Mouse (Mus musculus): ENCODE results near the gene Lrp1. TPM values are rescaled to one million over a fixed set of nuclear protein-coding genes. Genes with fewer than 3 reads are reported as not detected.

Gene Lrp1
- polyA plus RNA-seq, 1 experiment from 2014 or later: 55.5 TPM

DNA sequence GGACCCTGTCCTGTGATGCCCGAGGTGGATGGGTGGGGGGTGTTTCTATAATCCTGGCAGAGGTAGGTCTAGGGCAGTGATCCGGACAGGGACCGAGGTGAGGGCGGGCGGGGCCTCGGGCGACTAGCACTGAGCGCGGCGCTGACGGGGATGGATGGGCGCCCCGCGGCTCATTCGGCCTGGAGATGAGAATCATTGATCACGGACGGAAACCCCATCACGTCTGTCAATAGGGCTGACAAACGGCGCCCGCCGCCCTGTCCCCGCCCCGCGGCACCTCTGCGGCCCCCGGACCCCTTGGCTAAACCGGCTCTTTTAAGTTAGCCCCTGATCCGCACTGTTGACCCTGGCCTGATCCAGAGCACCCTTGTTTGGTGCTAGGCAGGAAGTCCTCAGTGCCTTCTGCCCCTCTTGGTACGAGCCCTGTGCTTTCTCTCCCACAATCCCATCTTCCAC is 86.0 kb downstream of the Lrp1 start:
- no peak overlapping the region for H3K9ac ChIP-seq (replicated peaks; ENCODE audit: low read length)
- ATAC-seq (replicated peaks; ENCODE audit: insufficient number of reproducible peaks, low FRiP score, low TSS enrichment, low read depth) (no peak), DNase-seq (ENCODE audit: low spot score) (no peak)
- peaks cover 66% of the 10 kb centered on the region for H3K27me3 ChIP-seq (ENCODE audit: control insufficient read depth, insufficient read depth, low read length)
- H3K4me2 ChIP-seq (ENCODE audit: low read depth, low read length): peak overlapping the region; percentile 87
- WGBS: under 1% methylated on average over 26 of the region's 30 CpGs
- H3K4me1 ChIP-seq (ENCODE audit: control insufficient read depth, insufficient read depth, low read length): peaks cover 12% of the 10 kb centered on the region
- peak overlapping the region; percentile 42 for H3K4me3 ChIP-seq (ENCODE audit: low read depth, low read length)
- no peaks in the 10 kb centered on the region for H3K36me3 ChIP-seq (replicated peaks; ENCODE audit: control insufficient read depth, insufficient read depth, low read depth, low read length)
- H3K9me3 ChIP-seq (replicated peaks; ENCODE audit: control insufficient read depth, low read length): no peaks in the 10 kb centered on the region
- H3K27ac ChIP-seq (replicated peaks; ENCODE audit: low read depth, low read length): no peak overlapping the region

DNA sequence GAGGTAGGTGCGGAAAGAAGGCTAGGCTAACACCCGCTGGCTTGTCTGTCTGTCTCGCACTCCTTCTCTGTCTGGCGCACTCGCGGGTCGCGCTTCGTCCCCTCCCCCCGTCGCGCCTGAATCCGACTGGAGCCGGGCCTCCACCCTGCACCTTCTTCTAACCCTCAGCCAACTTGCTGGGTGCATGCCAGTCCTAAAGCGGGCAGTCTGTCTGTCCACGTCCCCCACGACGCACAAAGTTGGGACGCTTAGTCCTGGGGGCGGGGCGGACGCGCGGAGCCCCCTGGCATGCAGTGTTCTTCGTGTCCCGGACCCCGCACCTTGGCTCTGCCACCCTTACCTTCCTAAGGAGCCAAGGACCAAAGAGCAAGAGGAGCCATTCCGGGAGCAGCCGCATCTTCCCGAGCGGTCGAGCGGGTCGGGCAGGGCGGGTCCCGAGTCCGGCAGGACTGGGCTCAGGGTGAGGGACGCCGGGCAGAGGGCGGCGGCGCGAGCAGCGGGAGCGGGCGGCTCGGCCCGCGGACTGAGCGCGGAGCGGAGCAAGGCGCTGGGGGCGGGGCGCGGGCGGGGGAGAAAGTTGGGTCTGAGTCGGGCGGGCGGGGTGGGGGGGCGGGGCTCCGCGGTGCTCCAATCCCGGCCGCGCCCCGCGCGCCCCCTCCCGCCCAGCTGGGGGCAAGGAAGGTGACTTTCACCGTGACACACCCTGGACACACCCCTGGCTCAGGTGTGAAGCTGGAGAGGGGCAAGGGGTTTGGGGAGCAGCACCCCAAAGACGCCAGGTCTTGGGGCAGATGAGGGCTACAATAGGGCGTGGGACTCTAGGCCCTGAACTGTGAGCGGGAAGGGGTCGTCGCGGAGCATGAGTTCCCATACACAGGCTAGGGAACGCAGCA is 86.7 kb downstream of the Lrp1 start, which contains the start of gene Nxph4:
Nxph4 (minus strand) TSS at position 524 of the 893 bp plus-strand sequence.
- H3K27ac ChIP-seq (replicated peaks; ENCODE audit: low read depth, low read length): no peak within 1 kb of the TSS
- peak within 1 kb of the TSS; percentile 37 for H3K9ac ChIP-seq (replicated peaks; ENCODE audit: low read length)
- peak within 1 kb of the TSS; percentile 87 for H3K4me2 ChIP-seq (ENCODE audit: low read depth, low read length)
- ATAC-seq (replicated peaks; ENCODE audit: insufficient number of reproducible peaks, low FRiP score, low TSS enrichment, low read depth): no peak
- under 1% methylated on average over 57 of the region's 78 CpGs for WGBS
- H3K4me3 ChIP-seq (ENCODE audit: low read depth, low read length): peak within 1 kb of the TSS; percentile 42
- peaks cover 73% of the 10 kb centered on the region for H3K27me3 ChIP-seq (ENCODE audit: control insufficient read depth, insufficient read depth, low read length)
- H3K9me3 ChIP-seq (replicated peaks; ENCODE audit: control insufficient read depth, low read length): no peaks in the 10 kb centered on the region
- no peaks in the 10 kb centered on the region for H3K36me3 ChIP-seq (replicated peaks; ENCODE audit: control insufficient read depth, insufficient read depth, low read depth, low read length)
- H3K4me1 ChIP-seq (ENCODE audit: control insufficient read depth, insufficient read depth, low read length): peaks cover 12% of the 10 kb centered on the region
- no peak for DNase-seq (ENCODE audit: low spot score)

DNA sequence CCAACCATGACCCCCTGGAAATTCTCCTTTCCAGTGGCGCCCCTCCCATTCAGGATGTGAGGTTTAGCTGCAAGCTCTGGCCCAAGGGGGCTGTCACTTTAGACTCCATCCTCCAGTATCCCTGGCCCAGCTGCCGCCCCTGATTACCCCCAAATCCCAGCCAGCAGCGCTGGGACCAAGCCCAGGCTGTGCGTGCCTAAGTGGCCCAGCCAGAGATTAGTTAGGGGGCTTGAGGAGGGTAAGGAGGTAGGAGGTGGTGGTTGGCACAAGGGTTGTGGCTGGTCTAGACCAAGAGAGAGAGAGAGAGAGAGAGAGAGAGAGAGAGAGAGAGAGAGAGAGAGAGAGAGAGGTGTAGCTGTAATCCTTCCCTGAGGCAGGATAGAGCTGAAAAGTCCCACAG is 89.4 kb downstream of the Lrp1 start:
- Histone ChIP-seq H3K9ac (replicated peaks; ENCODE audit: low read length) (no peak overlapping the region), H3K4me2 (ENCODE audit: low read depth, low read length) (no peak overlapping the region), H3K36me3 (replicated peaks; ENCODE audit: control insufficient read depth, insufficient read depth, low read depth, low read length) (no peaks in the 10 kb centered on the region), H3K9me3 (replicated peaks; ENCODE audit: control insufficient read depth, low read length) (no peaks in the 10 kb centered on the region), H3K4me3 (ENCODE audit: low read depth, low read length) (no peak overlapping the region), H3K4me1 (ENCODE audit: control insufficient read depth, insufficient read depth, low read length) (peaks cover 12% of the 10 kb centered on the region), H3K27me3 (ENCODE audit: control insufficient read depth, insufficient read depth, low read length) (peaks cover 99% of the 10 kb centered on the region), H3K27ac (replicated peaks; ENCODE audit: low read depth, low read length) (no peak overlapping the region)
- WGBS: 0% methylated on average over 4 of the region's 4 CpGs
- no peak for DNase-seq (ENCODE audit: low spot score)
- ATAC-seq (replicated peaks; ENCODE audit: insufficient number of reproducible peaks, low FRiP score, low TSS enrichment, low read depth): no peak

DNA sequence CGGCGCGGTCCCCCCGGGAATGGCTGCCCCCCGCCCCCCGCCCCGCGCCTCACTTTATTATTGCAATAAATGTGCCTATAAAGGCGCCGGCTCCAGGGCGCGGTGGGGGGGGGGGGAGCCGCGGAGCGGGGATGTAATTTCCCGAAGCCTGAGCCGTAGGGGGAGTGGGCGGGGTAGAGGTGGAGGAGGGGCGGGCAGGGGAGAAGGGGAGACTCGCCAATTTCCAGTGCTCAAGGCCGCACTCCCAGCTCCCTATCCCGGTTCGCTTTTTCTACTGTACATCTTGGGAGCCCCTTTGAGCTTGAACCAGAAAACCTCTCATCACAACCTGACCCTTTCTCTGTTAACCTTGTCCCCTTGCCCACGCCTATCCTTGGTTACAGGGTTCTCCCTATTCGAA is 90.0 kb downstream of the Lrp1 start:
- H3K4me3 ChIP-seq (ENCODE audit: low read depth, low read length): no peak overlapping the region
- no peaks in the 10 kb centered on the region for H3K36me3 ChIP-seq (replicated peaks; ENCODE audit: control insufficient read depth, insufficient read depth, low read depth, low read length)
- H3K4me1 ChIP-seq (ENCODE audit: control insufficient read depth, insufficient read depth, low read length): peaks cover 12% of the 10 kb centered on the region
- ATAC-seq (replicated peaks; ENCODE audit: insufficient number of reproducible peaks, low FRiP score, low TSS enrichment, low read depth) (no peak), DNase-seq (ENCODE audit: low spot score) (no peak)
- H3K27ac ChIP-seq (replicated peaks; ENCODE audit: low read depth, low read length): no peak overlapping the region
- peaks cover 100% of the 10 kb centered on the region for H3K27me3 ChIP-seq (ENCODE audit: control insufficient read depth, insufficient read depth, low read length)
- no peaks in the 10 kb centered on the region for H3K9me3 ChIP-seq (replicated peaks; ENCODE audit: control insufficient read depth, low read length)
- WGBS: 1% methylated on average over 17 of the region's 25 CpGs
- peak overlapping the region; percentile 27; the same call in 1 of the 2 replicates for H3K4me2 ChIP-seq (ENCODE audit: low read depth, low read length)
- no peak overlapping the region for H3K9ac ChIP-seq (replicated peaks; ENCODE audit: low read length)

DNA sequence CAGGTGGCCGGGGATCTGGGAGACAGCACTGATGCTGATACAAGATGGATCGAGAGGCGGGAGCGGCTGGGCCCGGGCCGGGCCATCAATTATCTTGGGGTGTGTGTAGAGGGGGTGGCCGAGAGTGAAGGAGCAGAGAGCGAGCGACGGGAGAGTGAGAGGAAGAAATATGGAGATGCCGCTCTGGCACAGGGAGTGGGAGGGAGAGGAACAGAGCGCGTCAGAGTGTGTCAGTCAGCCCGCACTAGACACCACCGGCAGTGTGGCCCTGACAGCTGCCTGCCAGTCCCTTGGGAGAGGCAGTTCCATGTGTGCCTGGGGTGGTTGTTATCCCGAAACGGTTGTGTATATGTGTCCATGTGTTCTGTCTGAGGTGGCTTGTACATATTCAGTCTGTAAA is 93.5 kb downstream of the Lrp1 start:
- Histone ChIP-seq H3K27me3 (ENCODE audit: control insufficient read depth, insufficient read depth, low read length) (peaks cover 82% of the 10 kb centered on the region), H3K4me1 (ENCODE audit: control insufficient read depth, insufficient read depth, low read length) (peaks cover 13% of the 10 kb centered on the region; the same call in 1 of the 2 replicates), H3K4me3 (ENCODE audit: low read depth, low read length) (no peak overlapping the region), H3K27ac (replicated peaks; ENCODE audit: low read depth, low read length) (no peak overlapping the region), H3K4me2 (ENCODE audit: low read depth, low read length) (no peak overlapping the region), H3K9me3 (replicated peaks; ENCODE audit: control insufficient read depth, low read length) (no peaks in the 10 kb centered on the region), H3K9ac (replicated peaks; ENCODE audit: low read length) (no peak overlapping the region), H3K36me3 (replicated peaks; ENCODE audit: control insufficient read depth, insufficient read depth, low read depth, low read length) (no peaks in the 10 kb centered on the region)
- ATAC-seq (replicated peaks; ENCODE audit: insufficient number of reproducible peaks, low FRiP score, low TSS enrichment, low read depth) (no peak), DNase-seq (ENCODE audit: low spot score) (no peak)
- 2% methylated on average over 17 of the region's 17 CpGs for WGBS

DNA sequence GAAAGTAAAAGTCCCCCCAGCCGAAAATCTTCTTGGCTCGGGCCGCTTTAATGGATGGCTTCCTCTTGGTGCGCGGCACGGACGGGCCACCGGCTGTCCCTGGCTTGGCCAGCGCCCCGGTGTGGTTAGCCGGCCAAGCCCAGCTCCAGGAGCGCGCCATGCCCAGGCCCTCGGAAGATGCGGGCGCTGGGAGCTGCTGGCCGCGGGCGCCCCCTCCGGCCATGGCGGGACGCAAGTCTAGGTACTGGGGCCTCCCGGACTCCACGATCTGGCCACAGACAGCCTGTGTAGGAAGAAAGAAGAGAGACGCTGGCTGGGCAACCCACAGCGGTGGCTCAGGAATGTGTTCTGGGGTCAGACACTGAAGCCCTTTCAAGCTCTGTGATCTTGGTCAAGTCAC is 94.3 kb downstream of the Lrp1 start:
- ATAC-seq (replicated peaks; ENCODE audit: insufficient number of reproducible peaks, low FRiP score, low TSS enrichment, low read depth): no peak

DNA sequence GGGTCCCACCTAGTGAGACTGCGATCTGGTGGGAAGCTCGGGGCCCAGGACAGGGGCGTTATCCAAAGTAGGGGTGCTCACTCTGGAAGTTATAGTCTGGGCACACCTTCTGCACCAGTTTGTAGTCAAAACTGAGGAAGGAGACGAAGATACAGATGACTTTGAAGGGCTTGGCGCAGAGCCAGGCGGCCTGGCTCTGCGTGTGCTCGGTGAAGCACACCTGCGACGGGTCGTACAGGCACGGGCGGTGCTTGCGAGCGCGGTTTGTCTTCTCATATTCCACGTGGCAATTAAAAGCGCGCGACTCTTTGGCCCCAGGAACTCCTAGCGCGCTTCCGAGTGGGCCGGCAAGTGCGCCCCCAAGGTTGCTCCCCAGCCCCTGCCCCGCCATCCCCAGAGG is 94.9 kb downstream of the Lrp1 start:
- WGBS: 1% methylated on average over 26 of the region's 26 CpGs
- Histone ChIP-seq H3K4me2 (ENCODE audit: low read depth, low read length) (peak overlapping the region; percentile 28; the same call in 1 of the 2 replicates), H3K9me3 (replicated peaks; ENCODE audit: control insufficient read depth, low read length) (no peaks in the 10 kb centered on the region), H3K9ac (replicated peaks; ENCODE audit: low read length) (no peak overlapping the region), H3K27ac (replicated peaks; ENCODE audit: low read depth, low read length) (no peak overlapping the region), H3K27me3 (ENCODE audit: control insufficient read depth, insufficient read depth, low read length) (peaks cover 68% of the 10 kb centered on the region), H3K4me1 (ENCODE audit: control insufficient read depth, insufficient read depth, low read length) (peaks cover 11% of the 10 kb centered on the region), H3K4me3 (ENCODE audit: low read depth, low read length) (0 out of 2 replicates have a peak overlapping the region, but pooled peaks have one; percentile 3), H3K36me3 (replicated peaks; ENCODE audit: control insufficient read depth, insufficient read depth, low read depth, low read length) (no peaks in the 10 kb centered on the region)
- ATAC-seq (replicated peaks; ENCODE audit: insufficient number of reproducible peaks, low FRiP score, low TSS enrichment, low read depth) (no peak), DNase-seq (ENCODE audit: low spot score) (no peak)

More for the DNA sequence above, 94.3 kb downstream of the Lrp1 start:
- H3K9ac ChIP-seq (replicated peaks; ENCODE audit: low read length): no peak overlapping the region
- no peaks in the 10 kb centered on the region for H3K9me3 ChIP-seq (replicated peaks; ENCODE audit: control insufficient read depth, low read length)
- peaks cover 74% of the 10 kb centered on the region for H3K27me3 ChIP-seq (ENCODE audit: control insufficient read depth, insufficient read depth, low read length)
- H3K4me3 ChIP-seq (ENCODE audit: low read depth, low read length): 0 out of 2 replicates have a peak overlapping the region, but pooled peaks have one; percentile 7
- 0% methylated on average over 26 of the region's 26 CpGs for WGBS
- H3K4me2 ChIP-seq (ENCODE audit: low read depth, low read length): peak overlapping the region; percentile 28
- H3K27ac ChIP-seq (replicated peaks; ENCODE audit: low read depth, low read length): no peak overlapping the region
- no peaks in the 10 kb centered on the region for H3K36me3 ChIP-seq (replicated peaks; ENCODE audit: control insufficient read depth, insufficient read depth, low read depth, low read length)
- DNase-seq (ENCODE audit: low spot score): peak; percentile 69
- H3K4me1 ChIP-seq (ENCODE audit: control insufficient read depth, insufficient read depth, low read length): peaks cover 13% of the 10 kb centered on the region; the same call in 1 of the 2 replicates

DNA sequence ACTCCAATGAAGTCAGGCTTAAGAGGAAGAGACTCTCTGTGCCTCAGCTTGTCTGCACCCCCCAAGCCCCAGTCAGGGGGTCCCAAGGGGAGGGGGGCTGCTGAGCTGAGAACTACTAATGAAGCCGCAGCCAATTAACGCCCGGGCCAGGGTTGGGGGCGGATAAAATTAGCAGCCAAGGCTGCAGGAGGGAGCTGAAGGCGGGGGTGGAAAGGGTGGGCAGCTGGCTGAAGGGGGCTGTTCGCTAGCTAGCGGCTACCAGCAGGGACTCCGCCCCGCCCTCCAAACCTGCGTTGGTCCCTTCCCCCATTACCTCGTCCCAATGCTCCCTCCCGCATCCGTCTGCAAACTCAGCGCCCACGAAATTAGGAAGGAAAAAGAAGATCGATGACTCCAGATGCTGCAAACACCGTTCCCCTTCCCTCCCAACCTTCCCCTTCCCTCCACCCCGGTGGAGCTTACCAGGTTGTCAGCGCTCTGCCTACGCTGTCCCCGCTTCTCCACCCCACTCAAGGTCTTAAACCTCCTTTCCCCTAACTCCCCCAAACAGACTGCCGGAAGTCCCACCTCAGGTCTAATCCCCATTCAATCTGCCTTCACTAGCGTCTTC is 96.2 kb downstream of the Lrp1 start:
- H3K4me1 ChIP-seq (ENCODE audit: control insufficient read depth, insufficient read depth, low read length): peaks cover 11% of the 10 kb centered on the region
- H3K36me3 ChIP-seq (replicated peaks; ENCODE audit: control insufficient read depth, insufficient read depth, low read depth, low read length): no peaks in the 10 kb centered on the region
- H3K9me3 ChIP-seq (replicated peaks; ENCODE audit: control insufficient read depth, low read length): no peaks in the 10 kb centered on the region
- no peak for ATAC-seq (replicated peaks; ENCODE audit: insufficient number of reproducible peaks, low FRiP score, low TSS enrichment, low read depth)
- H3K9ac ChIP-seq (replicated peaks; ENCODE audit: low read length): no peak overlapping the region
- peaks cover 55% of the 10 kb centered on the region for H3K27me3 ChIP-seq (ENCODE audit: control insufficient read depth, insufficient read depth, low read length)
- 2% methylated on average over 21 of the region's 23 CpGs for WGBS
- DNase-seq (ENCODE audit: low spot score): no peak
- H3K4me3 ChIP-seq (ENCODE audit: low read depth, low read length): no peak overlapping the region
- H3K27ac ChIP-seq (replicated peaks; ENCODE audit: low read depth, low read length): no peak overlapping the region
- H3K4me2 ChIP-seq (ENCODE audit: low read depth, low read length): peak overlapping the region; percentile 19
